Mouse (Mus musculus) cerebellum, adult 9-11 months (tissue): ENCODE results near the gene Gabbr1.

Source experiments
- DNase-seq: peaks from one replicate; pipeline ENCODE4 v3.0.0; 2022

Gabbr1 gene

DNA sequence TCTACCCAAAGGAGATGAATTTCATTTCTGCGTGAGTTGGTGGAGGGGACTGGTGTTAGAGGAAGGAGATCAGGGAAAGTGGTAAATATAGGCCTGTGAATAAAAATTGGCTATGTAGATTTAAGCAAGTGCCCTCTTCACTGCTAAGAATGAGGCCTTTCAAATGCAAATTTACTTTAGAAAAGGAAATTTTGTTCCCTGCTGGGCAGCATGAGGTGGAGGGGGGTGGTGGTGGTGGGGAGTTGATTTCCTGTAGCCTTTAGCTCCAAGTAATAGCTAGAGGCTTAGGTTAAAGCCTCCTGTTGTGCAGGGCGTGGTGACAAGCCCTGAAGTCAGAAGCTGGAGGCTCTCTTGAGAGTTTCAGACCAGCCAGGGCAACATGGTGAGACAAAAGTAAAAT is 33.2 kb downstream of the Gabbr1 start:
- no peak for DNase-seq

DNA sequence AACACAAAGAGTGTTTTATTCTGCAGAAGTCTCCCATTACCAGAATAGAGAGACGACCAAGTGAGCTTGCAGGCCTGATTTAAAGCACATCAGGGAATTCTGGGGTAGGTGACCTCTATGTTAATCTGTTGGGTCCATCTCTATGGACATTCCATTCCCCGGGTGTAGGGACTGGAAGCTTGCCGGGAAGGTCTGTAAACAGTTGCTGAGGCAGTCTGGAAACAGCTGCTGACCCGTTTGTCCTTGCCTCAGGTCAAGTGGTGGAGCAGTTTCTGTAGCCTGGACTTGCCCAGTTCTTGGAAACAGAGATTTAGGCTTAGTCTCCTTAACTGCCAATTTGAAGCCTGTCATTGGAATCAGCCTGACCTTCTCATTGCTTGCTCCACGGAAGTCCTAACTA is 34.4 kb downstream of the Gabbr1 start:
- no peak for DNase-seq

DNA sequence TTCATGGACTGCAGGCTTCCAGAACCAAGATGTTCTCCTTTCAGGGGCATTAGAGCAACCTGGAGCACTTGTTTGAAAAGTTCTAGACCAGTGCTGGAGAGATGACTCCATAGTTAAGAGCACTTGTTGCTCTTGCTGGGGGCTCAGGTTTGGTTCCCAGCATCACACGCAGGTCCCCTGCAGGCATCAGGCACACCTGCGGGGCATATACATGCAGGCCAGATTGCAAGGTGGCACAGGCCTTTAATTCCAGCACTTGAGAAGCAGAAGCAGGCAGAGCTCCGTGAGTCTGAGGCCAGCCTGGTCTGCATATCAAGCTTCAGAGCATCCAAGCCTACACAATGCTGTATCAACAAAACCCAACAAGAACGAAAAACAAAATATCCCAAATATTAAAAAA is 35.9 kb downstream of the Gabbr1 start:
- DNase-seq: no peak

DNA sequence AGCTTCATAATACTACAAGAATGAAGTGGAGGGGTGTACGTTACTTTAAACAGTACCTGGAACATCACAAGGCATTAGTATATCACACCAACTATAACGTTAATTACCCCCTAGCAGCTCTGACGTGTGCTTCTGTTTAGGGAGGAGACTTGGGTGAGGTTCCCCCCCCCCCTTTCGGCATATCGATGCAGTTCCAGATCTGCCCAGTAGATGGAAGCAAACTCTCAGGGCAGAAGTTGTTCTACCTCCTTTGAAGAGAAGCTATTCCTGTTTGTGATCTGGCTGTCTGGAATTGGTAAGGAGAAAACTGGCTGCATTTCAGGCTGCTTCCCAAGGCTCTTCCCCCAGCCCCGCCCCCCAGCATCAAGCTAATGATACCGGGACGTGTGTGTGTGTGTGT is 37.6 kb downstream of the Gabbr1 start:
- DNase-seq: no peak

DNA sequence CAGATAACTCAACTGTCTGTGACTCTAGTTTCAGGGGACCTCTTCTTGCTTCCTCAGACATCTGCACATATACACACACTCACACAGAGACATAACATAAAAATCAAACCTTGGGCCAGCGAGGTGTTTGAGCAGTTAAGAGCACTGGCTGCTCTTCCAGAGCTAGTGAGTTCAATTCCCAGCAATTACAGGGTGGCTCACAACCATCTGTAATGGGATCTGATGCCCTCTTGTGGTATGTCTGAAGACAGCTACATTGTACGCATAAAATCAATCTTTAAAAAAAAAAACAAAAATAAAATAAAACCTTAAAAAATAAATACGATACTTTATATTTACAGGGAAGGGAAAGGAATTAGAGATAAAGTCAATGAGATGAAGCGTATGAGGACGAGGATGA is 38.9 kb downstream of the Gabbr1 start:
- DNase-seq: no peak

DNA sequence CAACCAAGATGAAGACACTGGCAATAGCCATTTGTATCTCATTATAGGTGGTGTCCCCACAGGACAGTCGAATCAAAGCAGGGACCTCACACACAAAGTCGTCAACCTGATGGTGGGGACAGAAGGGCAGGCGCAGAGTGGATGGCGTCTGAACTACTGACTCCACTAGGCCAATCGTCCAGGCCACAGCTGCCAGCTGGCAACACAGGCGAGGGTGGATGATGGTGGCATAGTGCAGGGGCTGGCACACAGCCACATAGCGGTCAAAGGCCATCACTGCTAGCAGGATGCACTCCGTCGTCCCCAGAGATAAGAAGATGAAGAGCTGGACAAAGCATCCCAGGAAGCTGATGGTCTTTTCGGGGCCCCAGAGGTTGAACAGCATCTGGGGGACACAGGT is 39.8 kb downstream of the Gabbr1 start:
- DNase-seq: no peak

DNA sequence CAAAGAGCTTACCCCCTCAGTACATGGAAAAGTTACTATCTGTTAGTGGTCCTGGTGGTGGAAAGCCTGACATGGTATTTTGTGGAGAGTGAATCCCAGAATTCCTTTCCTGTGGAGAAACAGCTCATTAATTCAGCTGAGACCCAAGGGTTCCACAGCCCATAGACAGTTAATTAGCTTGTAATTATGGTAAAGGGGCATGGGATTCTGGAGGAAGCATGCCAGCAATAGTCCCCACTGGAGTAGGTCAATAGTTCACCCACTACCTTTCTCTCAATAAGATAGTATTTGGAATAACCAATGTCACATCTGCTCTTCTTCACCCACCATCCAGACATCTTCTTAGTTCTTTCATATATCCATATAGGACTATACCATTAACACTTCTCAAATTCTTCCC is 42.6 kb downstream of the Gabbr1 start, which contains the start of gene Olfr90:
TSS of gene Olfr90 (minus strand) at position 101 of the 400 bp plus-strand sequence.
- no peak for DNase-seq

DNA sequence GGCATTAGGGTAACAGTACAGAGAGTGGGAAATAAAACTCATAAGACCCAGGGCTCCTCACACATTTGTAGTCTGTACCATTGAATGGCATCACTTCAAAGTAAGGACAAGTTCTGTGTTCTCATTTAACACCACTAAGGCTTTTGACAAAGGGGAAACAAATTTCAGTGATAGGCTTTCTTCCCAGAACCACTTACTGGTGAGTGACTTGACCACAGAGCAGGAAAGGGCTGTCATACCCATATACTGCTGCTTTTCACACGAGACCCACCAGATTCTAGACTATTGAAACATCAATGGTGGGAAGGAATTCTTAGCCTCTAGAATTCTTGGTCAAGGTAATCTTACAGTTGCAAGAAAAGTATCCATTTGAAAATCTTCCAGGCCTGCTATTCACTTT is 46.4 kb downstream of the Gabbr1 start:
- DNase-seq: no peak

DNA sequence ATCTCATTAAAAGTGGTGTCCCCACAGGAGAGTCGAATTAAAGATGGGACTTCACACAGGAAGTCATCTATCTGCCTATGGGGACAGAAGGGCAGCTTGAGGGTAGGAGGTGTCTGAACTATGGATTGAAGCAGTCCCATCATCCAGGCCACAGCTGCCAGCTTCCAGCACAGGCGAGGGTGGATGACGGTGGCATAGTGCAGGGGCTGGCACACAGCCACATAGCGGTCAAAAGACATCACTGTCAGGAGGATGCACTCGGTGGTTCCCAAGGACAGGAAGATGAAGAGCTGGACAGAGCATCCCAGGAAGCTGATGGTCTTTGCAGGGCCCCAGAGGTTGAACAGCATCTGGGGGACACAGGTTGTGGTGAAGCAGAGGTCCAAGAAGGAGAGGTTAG is 47.5 kb downstream of the Gabbr1 start:
- DNase-seq: no peak

DNA sequence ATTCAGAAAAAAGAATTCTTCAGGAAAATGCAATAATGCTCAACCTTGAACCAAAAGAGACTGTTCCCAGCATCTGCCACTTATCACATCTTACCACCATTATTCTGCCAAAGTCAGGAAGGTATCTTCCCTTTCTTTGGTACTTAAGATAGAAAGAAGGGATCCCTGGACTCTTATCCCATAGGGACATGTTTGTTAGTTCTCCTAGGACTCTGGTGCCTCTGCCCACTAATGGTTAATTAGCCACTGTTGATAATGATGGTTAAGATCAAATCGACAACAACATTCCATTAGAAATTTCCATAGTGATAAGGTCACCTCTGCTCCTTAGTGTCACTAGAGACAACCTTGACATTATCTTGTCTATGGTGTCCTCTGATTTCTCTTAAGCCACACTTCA is 52.4 kb downstream of the Gabbr1 start, which contains the start of gene Olfr91:
TSS of gene Olfr91 (minus strand) at position 101 of the 400 bp plus-strand sequence.
- DNase-seq: no peak

DNA sequence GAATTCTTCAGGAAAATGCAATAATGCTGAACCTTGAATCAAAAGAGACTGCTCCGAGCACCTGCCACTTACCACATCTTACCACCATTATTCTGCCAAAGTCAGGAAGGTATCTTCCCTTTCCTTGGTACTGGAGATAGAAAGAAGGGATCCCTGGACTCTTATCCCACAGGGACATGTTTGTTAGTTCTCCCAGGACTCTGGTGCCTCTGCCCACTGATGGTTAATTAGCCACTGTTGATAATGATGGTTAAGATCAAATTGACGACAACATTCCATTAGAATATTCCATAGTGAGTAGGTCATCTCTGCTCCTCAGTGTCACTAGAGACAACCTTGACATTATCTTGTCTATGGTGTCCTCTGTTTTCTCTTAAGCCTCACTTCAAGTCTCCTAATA is 74.2 kb downstream of the Gabbr1 start, which contains the start of gene Olfr92:
TSS of gene Olfr92 (minus strand) at position 101 of the 400 bp plus-strand sequence.
- DNase-seq: no peak
